In genomic region chr5:92498661-92499060, GRCm38 (mm10) we compare ENCODE assay signal across 9 mouse cellular contexts. TPM values are rescaled to one million over a fixed set of nuclear protein-coding genes. Genes with fewer than 3 reads are reported as not detected.
DNase-seq lines count a peak whose midpoint lies in the region; ATAC-seq and TF ChIP-seq lines count a peak whose summit lies in the region.
"Had no signal": no experiment of that assay in that cellular context is flagged by ENCODE, and none has a peak within 500 bp of the region (broad histone marks: within the 10 kb centered on the region; RNA-seq: fewer than 3 reads in every experiment).

No protein-coding gene starts in this region.

- no peak for TF ChIP-seq CTCF in E14TG2a.4 (conservative IDR thresholded peaks at IDR 0.05; ENCODE audit: low read length)

- peaks cover 23% of the 10 kb centered on the region for H3K36me3 ChIP-seq in E14TG2a.4 (ENCODE audit: insufficient read depth, low read length)
- H3K36me3 ChIP-seq in embryonic facial prominence, embryonic 11.5 days (replicated peaks; ENCODE audit: control insufficient read depth, insufficient read depth, low read depth, low read length): no peaks in the 10 kb centered on the region
- H3K36me3 ChIP-seq in hindbrain, embryonic 11.5 days (ENCODE audit: control insufficient read depth, insufficient read depth, low read length): no peaks in the 10 kb centered on the region
- no peaks in the 10 kb centered on the region for H3K36me3 ChIP-seq in limb, embryonic 13.5 days
- no peaks in the 10 kb centered on the region for H3K36me3 ChIP-seq in neural tube, embryonic 15.5 days
- H3K36me3 ChIP-seq: liver, embryonic 13.5 days had no signal

- peaks cover 92% of the 10 kb centered on the region for H3K4me1 ChIP-seq in E14TG2a.4 (replicated peaks; ENCODE audit: low read depth, low read length)
- H3K4me1 ChIP-seq in embryonic facial prominence, embryonic 11.5 days (ENCODE audit: control insufficient read depth, insufficient read depth, low read length): peaks cover 3% of the 10 kb centered on the region; the same call in 1 of the 2 replicates
- H3K4me1 ChIP-seq in hindbrain, embryonic 11.5 days (replicated peaks; ENCODE audit: control insufficient read depth, insufficient read depth, low read length): no peaks in the 10 kb centered on the region; the same call in 1 of the 2 replicates
- peaks cover 23% of the 10 kb centered on the region for H3K4me1 ChIP-seq in limb, embryonic 13.5 days
- peaks cover 53% of the 10 kb centered on the region for H3K4me1 ChIP-seq in neural tube, embryonic 15.5 days

- 0 out of 2 replicates have a peak, but pooled peaks have one; percentile 35 for ATAC-seq in embryonic facial prominence, embryonic 11.5 days (replicated peaks; ENCODE audit: insufficient number of reproducible peaks, low FRiP score, low TSS enrichment, low read depth)
- ATAC-seq in hindbrain, embryonic 11.5 days (ENCODE audit: low FRiP score): peak; percentile 53; the same call in 1 of the 2 replicates
- ATAC-seq in limb, embryonic 13.5 days (ENCODE audit: low FRiP score, low read depth): peak; percentile 66; the same call in 1 of the 2 replicates
- 0 out of 2 replicates have a peak, but pooled peaks have one; percentile 21 for ATAC-seq in neural tube, embryonic 15.5 days (ENCODE audit: low FRiP score)

- H3K9me3 ChIP-seq in E14TG2a.4 (ENCODE audit: low read length): no peaks in the 10 kb centered on the region
- no peaks in the 10 kb centered on the region for H3K9me3 ChIP-seq in embryonic facial prominence, embryonic 11.5 days (replicated peaks; ENCODE audit: control insufficient read depth, low read length)
- H3K9me3 ChIP-seq in hindbrain, embryonic 11.5 days (ENCODE audit: control insufficient read depth, low read length): no peaks in the 10 kb centered on the region
- H3K9me3 ChIP-seq in limb, embryonic 13.5 days: no peaks in the 10 kb centered on the region
- no peaks in the 10 kb centered on the region for H3K9me3 ChIP-seq in neural tube, embryonic 15.5 days (replicated peaks)
- H3K9me3 ChIP-seq: liver, embryonic 13.5 days had no signal

- DNase-seq in adrenal gland, postnatal 36 days: peak; percentile 12 to 30
- DNase-seq in adrenal gland, adult 8-10 months: no peak
- peak; percentile 60 for DNase-seq in embryonic facial prominence, embryonic 11.5 days (ENCODE audit: low spot score)
- peak; percentile 37 for DNase-seq in hindbrain, embryonic 11.5 days (ENCODE audit: low spot score)
- DNase-seq in left cerebral cortex, postnatal 25 days (ENCODE audit: low spot score in 2 of 2): no peak
- DNase-seq: liver, embryonic 13.5 days had no signal

- peak overlapping the region; percentile 28; the same call in 1 of the 2 replicates for H3K27ac ChIP-seq in embryonic facial prominence, embryonic 11.5 days (replicated peaks; ENCODE audit: low read depth, low read length)
- H3K27ac ChIP-seq in hindbrain, embryonic 11.5 days (ENCODE audit: low read depth, low read length): 0 out of 2 replicates have a peak overlapping the region, but pooled peaks have one; percentile 31
- no peak overlapping the region for H3K27ac ChIP-seq in limb, embryonic 13.5 days
- no peak overlapping the region for H3K27ac ChIP-seq in neural tube, embryonic 15.5 days (replicated peaks)
- H3K27ac ChIP-seq: liver, embryonic 13.5 days had no signal

- WGBS in embryonic facial prominence, embryonic 11.5 days: 32% methylated on average over 5 of the region's 5 CpGs
- 49% methylated on average over 5 of the region's 5 CpGs for WGBS in hindbrain, embryonic 11.5 days
- WGBS in limb, embryonic 13.5 days: 25% methylated on average over 5 of the region's 5 CpGs
- 13% methylated on average over 5 of the region's 5 CpGs for WGBS in neural tube, embryonic 15.5 days

- peak overlapping the region; percentile 39 for H3K4me3 ChIP-seq in E14TG2a.4 (replicated peaks; ENCODE audit: low read length)
- no peak overlapping the region for H3K4me3 ChIP-seq in embryonic facial prominence, embryonic 11.5 days (ENCODE audit: low read depth, low read length)
- no peak overlapping the region for H3K4me3 ChIP-seq in hindbrain, embryonic 11.5 days (ENCODE audit: low read depth, low read length)
- no peak overlapping the region for H3K4me3 ChIP-seq in limb, embryonic 13.5 days
- H3K4me3 ChIP-seq in neural tube, embryonic 15.5 days (replicated peaks): no peak overlapping the region
- H3K4me3 ChIP-seq: liver, embryonic 13.5 days had no signal

- H3K27me3 ChIP-seq in E14TG2a.4 (ENCODE audit: insufficient read depth, low read length): no peaks in the 10 kb centered on the region
- H3K27me3 ChIP-seq in embryonic facial prominence, embryonic 11.5 days (ENCODE audit: control insufficient read depth, insufficient read depth, low read length): no peaks in the 10 kb centered on the region
- H3K27me3 ChIP-seq in hindbrain, embryonic 11.5 days (ENCODE audit: control insufficient read depth, insufficient read depth, low read length): no peaks in the 10 kb centered on the region
- no peaks in the 10 kb centered on the region for H3K27me3 ChIP-seq in limb, embryonic 13.5 days
- no peaks in the 10 kb centered on the region for H3K27me3 ChIP-seq in neural tube, embryonic 15.5 days (replicated peaks)
- H3K27me3 ChIP-seq: liver, embryonic 13.5 days had no signal

- H3K9ac ChIP-seq in embryonic facial prominence, embryonic 11.5 days (replicated peaks; ENCODE audit: low read length): no peak overlapping the region
- no peak overlapping the region for H3K9ac ChIP-seq in hindbrain, embryonic 11.5 days (ENCODE audit: low read depth, low read length)
- H3K9ac ChIP-seq in limb, embryonic 13.5 days: no peak overlapping the region
- no peak overlapping the region for H3K9ac ChIP-seq in neural tube, embryonic 15.5 days (replicated peaks)
- H3K9ac ChIP-seq: liver, embryonic 13.5 days had no signal

- intact Hi-C loops in left cerebral cortex, postnatal 25 days (cut with DNase I): no loop called here

- H3K4me2 ChIP-seq in embryonic facial prominence, embryonic 11.5 days (ENCODE audit: low read depth, low read length): no peak overlapping the region
- H3K4me2 ChIP-seq in hindbrain, embryonic 11.5 days (replicated peaks; ENCODE audit: low read depth, low read length): no peak overlapping the region
- H3K4me2 ChIP-seq in limb, embryonic 13.5 days (replicated peaks): no peak overlapping the region
- no peak overlapping the region for H3K4me2 ChIP-seq in neural tube, embryonic 15.5 days
- H3K4me2 ChIP-seq: liver, embryonic 13.5 days had no signal

RNA-seq across cellular contexts. Expression of gene Scarb2, which starts 8.0 kb away (rescaled TPM):
- 10 to 100 TPM; 50.4 to 74.4 TPM for total RNA-seq in adrenal gland, postnatal 36 days (2021)
- total RNA-seq in adrenal gland, adult 8-10 months (2022): 10 to 100 TPM; 66.0 to 88.0 (median 76.6) TPM
- 8.7 and 9.7 TPM in 2 replicates for polyA plus RNA-seq in embryonic facial prominence, embryonic 11.5 days (2014; fragmentation: Nextera tagmentation; extraction: Ambion mirVana)
- polyA plus RNA-seq in hindbrain, embryonic 11.5 days (2014; fragmentation: Nextera tagmentation; extraction: Ambion mirVana): 11.2 and 11.7 TPM in 2 replicates
- polyA plus RNA-seq in limb, embryonic 13.5 days (2015; fragmentation: Nextera tagmentation; extraction: Ambion mirVana): 11.5 and 12.2 TPM in 2 replicates
- 21.2 and 21.3 TPM in 2 replicates for polyA plus RNA-seq in neural tube, embryonic 15.5 days (2015; fragmentation: Nextera tagmentation; extraction: Ambion mirVana)
- total RNA-seq in left cerebral cortex, postnatal 25 days (2021): 10 to 100 TPM; 81.9 to 84.5 TPM

RNA-seq across cellular contexts. Expression of gene Fam47e, which starts 56.2 kb away (rescaled TPM):
- total RNA-seq in adrenal gland, postnatal 36 days (2021): not detected
- not detected for total RNA-seq in adrenal gland, adult 8-10 months (2022)
- not detected in 2 replicates for polyA plus RNA-seq in embryonic facial prominence, embryonic 11.5 days (2014; fragmentation: Nextera tagmentation; extraction: Ambion mirVana)
- polyA plus RNA-seq in hindbrain, embryonic 11.5 days (2014; fragmentation: Nextera tagmentation; extraction: Ambion mirVana): 0.22 TPM in 1 of 2 replicates, not detected in the other
- not detected in 2 replicates for polyA plus RNA-seq in limb, embryonic 13.5 days (2015; fragmentation: Nextera tagmentation; extraction: Ambion mirVana)
- polyA plus RNA-seq in neural tube, embryonic 15.5 days (2015; fragmentation: Nextera tagmentation; extraction: Ambion mirVana): 1.2 and 1.8 TPM in 2 replicates
- total RNA-seq in left cerebral cortex, postnatal 25 days (2021): under 1 TPM; 0.30 to 0.34 TPM

Comparison
In these comparisons a context has a peak if more than half of its experiments do, and no peak if none do; other contexts are left out.
1. DNase-seq: peak in adrenal gland, postnatal 36 days (2 of 2), embryonic facial prominence, embryonic 11.5 days (single experiment) and hindbrain, embryonic 11.5 days (single experiment); none in adrenal gland, adult 8-10 months (single experiment) and left cerebral cortex, postnatal 25 days (0 of 2).
2. H3K27ac ChIP-seq: peak in embryonic facial prominence, embryonic 11.5 days (single experiment) and hindbrain, embryonic 11.5 days (single experiment); none in limb, embryonic 13.5 days (single experiment) and neural tube, embryonic 15.5 days (single experiment).
3. Peak in every context shown above with its lines, with median percentiles within 50 percentile points of each other: ATAC-seq.